Mouse (Mus musculus) Patski (cell line): ENCODE measurements around the gene Lyl1. TPM values are rescaled to one million over a fixed set of nuclear protein-coding genes. Genes with fewer than 3 reads are reported as not detected.
A peak's percentile ranks its signal among the peaks of the same experiment; 100 is the strongest.

Experiments
- ATAC-seq: fragments of 100-300 bp; one replicate; pipeline ENCODE4 v1.8.0; 2021
- CTCF ChIA-PET: fragments of 350-600 bp; sonication (Branson Sonifier 250); formaldehyde crosslinking; loops from one replicate; lab custom pipeline; 2022; ENCODE audit warnings: inconsistent platforms; lab: Charles Lee
- POLR2A ChIA-PET: fragments of 350-600 bp; sonication (Branson Sonifier 250); formaldehyde crosslinking; loops from one replicate; lab custom pipeline; 2022; ENCODE audit warnings: antibody characterized with exemption, inconsistent platforms; lab: Charles Lee
- DNase-seq: peaks from one replicate; pipeline ENCODE4 v3.0.0-alpha.2; 2011; ENCODE audit warnings: low read depth, low spot score
- H3K27me3 ChIP-seq: fragments of 371-371 bp; one replicate; pipeline ENCODE4 v1.5.1; 2021
- CTCF ChIP-seq: fragments of 100-300 bp; IDR thresholded peaks from one replicate; pipeline ENCODE4 v1.5.1; 2021
- in situ Hi-C: fragments of 300-500 bp; cut with MboI; formaldehyde crosslinking; loops from 3 replicates; pipeline ENCODE4 v1.11.1; 2018; ENCODE audit warnings: low pct_unique_long_range_greater_than_20kb, mixed read lengths
- polyA plus RNA-seq: library from polyadenylated mRNA; unstranded; gene quantifications from one replicate; pipeline ENCODE4 v1.2.3, GENCODE M21; 2021

Lyl1 gene
- polyA plus RNA-seq, 1 experiment from 2014 or later = 0.13 TPM

GRCm38 (mm10) chr8:84742171-84743053 lies 41.2 kb downstream of the Lyl1 start:
- DNase-seq = no peak
- ChIA-PET POLR2A (interaction anchor here (0.7 kb wide), 2 partner anchors 44 to 541 kb away, joined by 4 to 5 read pairs; no protein-coding TSS in a partner anchor), CTCF (interaction anchor here (0.8 to 3.3 kb wide), 7 partner anchors 14 to 73 kb away, joined by 3 to 13 read pairs (median 4); no protein-coding TSS in a partner anchor)
- TF ChIP-seq CTCF = no peak
- in situ Hi-C loops = no loop called here
- ATAC-seq = no peak
- H3K27me3 ChIP-seq = no peaks in the 10 kb centered on the region

GRCm38 (mm10) chr8:84743054-84743415 lies 41.8 kb downstream of the Lyl1 start:
- DNase-seq (no peak), ATAC-seq (no peak)
- no peak for TF ChIP-seq CTCF
- in situ Hi-C loops = no loop called here
- ChIA-PET CTCF (interaction anchor here (1.0 to 3.3 kb wide), 5 partner anchors 17 to 69 kb away, joined by 3 to 13 read pairs (median 4); no protein-coding TSS in a partner anchor), POLR2A (interaction anchor here (0.7 kb wide), 2 partner anchors 44 to 541 kb away, joined by 4 to 5 read pairs; no protein-coding TSS in a partner anchor)
- H3K27me3 ChIP-seq = no peaks in the 10 kb centered on the region

- CTCF ChIA-PET = interaction anchor here (0.8 to 1.7 kb wide), 5 partner anchors 12 to 70 kb away, joined by 3 to 5 read pairs (median 3); no protein-coding TSS in a partner anchor
- in situ Hi-C loops = no loop called here
These were observed 42.5 kb downstream of the Lyl1 start for GRCm38 (mm10) chr8:84743517-84744420.

GRCm38 (mm10) chr8:84745032-84745925 lies 44.0 kb downstream of the Lyl1 start:
- POLR2A ChIA-PET = interaction anchor here (0.6 to 1.5 kb wide), 5 partner anchors 11 to 54 kb away, joined by 3 to 4 read pairs (median 4); no protein-coding TSS in a partner anchor
- TF ChIP-seq CTCF = no peak

More at GRCm38 (mm10) chr8:84743517-84744420, 42.5 kb downstream of the Lyl1 start:
- peak; percentile 88 for DNase-seq
- TF ChIP-seq CTCF = no peak
- POLR2A ChIA-PET = interaction anchor here (0.6 to 1.4 kb wide), 6 partner anchors 16 to 542 kb away, joined by 3 to 5 read pairs (median 4); no protein-coding TSS in a partner anchor
- peak; percentile 38 for ATAC-seq
- no peaks in the 10 kb centered on the region for H3K27me3 ChIP-seq

GRCm38 (mm10) chr8:84749519-84749918 lies 48.3 kb downstream of the Lyl1 start:
- no peaks in the 10 kb centered on the region for H3K27me3 ChIP-seq
- DNase-seq = no peak
- ChIA-PET CTCF (no interaction called here), POLR2A (interaction anchor here (0.9 to 1.2 kb wide), 2 partner anchors 9 to 59 kb away, joined by 3 to 4 read pairs; no protein-coding TSS in a partner anchor)
- TF ChIP-seq CTCF = no peak
- ATAC-seq = no peak
- in situ Hi-C loops = no loop called here

More at GRCm38 (mm10) chr8:84745032-84745925, 44.0 kb downstream of the Lyl1 start:
- CTCF ChIA-PET = interaction anchor here (0.8 to 1.8 kb wide), 6 partner anchors 8 to 65 kb away, joined by 3 to 7 read pairs (median 4); no protein-coding TSS in a partner anchor
- H3K27me3 ChIP-seq = no peaks in the 10 kb centered on the region
- in situ Hi-C loops = no loop called here
- ATAC-seq (peak; percentile 32), DNase-seq (no peak)

GRCm38 (mm10) chr8:84752734-84753582 lies 51.7 kb downstream of the Lyl1 start:
- ATAC-seq = no peak
- DNase-seq = no peak
- ChIA-PET POLR2A (no interaction called here), CTCF (interaction anchor here (1.1 to 1.5 kb wide), 2 partner anchors 15 to 63 kb away, joined by 5 to 7 read pairs; no protein-coding TSS in a partner anchor)
- in situ Hi-C loops = no loop called here
- no peak for TF ChIP-seq CTCF
- H3K27me3 ChIP-seq = no peaks in the 10 kb centered on the region

Other genes with a start within 250 kb of the Lyl1 start
- gene Ier2, start 38.6 kb upstream of the Lyl1 start, polyA plus RNA-seq = 113 TPM
- gene Trmt1, start 15.2 kb upstream of the Lyl1 start, polyA plus RNA-seq = 106 TPM
- 109 TPM for gene Nacc1, start 13.6 kb upstream of the Lyl1 start, polyA plus RNA-seq
- 1.4 TPM for gene G430095P16Rik, start 21.6 kb downstream of the Lyl1 start, polyA plus RNA-seq
- gene Nfix, start 98.9 kb downstream of the Lyl1 start, polyA plus RNA-seq = 32.5 TPM
- 12.5 TPM for gene Dand5, start 121.4 kb downstream of the Lyl1 start, polyA plus RNA-seq
- 31.8 TPM for gene Gadd45gip1, start 130.1 kb downstream of the Lyl1 start, polyA plus RNA-seq
- 126 TPM for gene Rad23a, start 139.2 kb downstream of the Lyl1 start, polyA plus RNA-seq
- gene Calr, start 145.5 kb downstream of the Lyl1 start, polyA plus RNA-seq = 1,232 TPM
- gene Farsa, start 155.5 kb downstream of the Lyl1 start, polyA plus RNA-seq = 79.6 TPM
- 6.0 TPM for gene Syce2, start 170.7 kb downstream of the Lyl1 start, polyA plus RNA-seq
- 55.5 TPM for gene Gcdh, start 192.5 kb downstream of the Lyl1 start, polyA plus RNA-seq
- gene Klf1, start 200.5 kb downstream of the Lyl1 start, polyA plus RNA-seq = 0.28 TPM
- 25.9 TPM for gene Dnase2a, start 207.1 kb downstream of the Lyl1 start, polyA plus RNA-seq
- 0.60 TPM for gene Mast1, start 235.9 kb downstream of the Lyl1 start, polyA plus RNA-seq
- 0.22 TPM for gene Rtbdn, start 245.5 kb downstream of the Lyl1 start, polyA plus RNA-seq